Mouse (Mus musculus) neural tube, embryonic 14.5 days (tissue): Measurements from ENCODE around the gene Tgm1. TPM values are rescaled to one million over a fixed set of nuclear protein-coding genes. Genes with fewer than 3 reads are reported as not detected.

ENCODE experiments used
- polyA plus RNA-seq: library from polyadenylated mRNA; unstranded; fragments of >200 nt; fragmentation: Nextera tagmentation; extraction: Ambion mirVana; gene quantifications from 2 replicates; pipeline ENCODE4 v1.2.1, GENCODE M21; 2014

The Tgm1 gene
- polyA plus RNA-seq, 1 experiment from 2014 or later: 0.11 TPM

Other genes with a start within 250 kb of the Tgm1 start
- gene Dhrs4, start 235.2 kb downstream of the Tgm1 start, polyA plus RNA-seq: 7.6 and 16.7 TPM in 2 replicates
- 28.5 and 46.2 TPM in 2 replicates for gene Carmil3, start 223.3 kb downstream of the Tgm1 start, polyA plus RNA-seq
- gene Cpne6, start 203.5 kb downstream of the Tgm1 start, polyA plus RNA-seq: 13.3 and 16.3 TPM in 2 replicates
- 0.13 and 0.20 TPM in 2 replicates for gene Nrl, start 188.9 kb downstream of the Tgm1 start, polyA plus RNA-seq
- 17.6 and 19.5 TPM in 2 replicates for gene Pck2, start 173.7 kb downstream of the Tgm1 start, polyA plus RNA-seq
- 112 and 114 TPM in 2 replicates for gene Dcaf11, start 153.9 kb downstream of the Tgm1 start, polyA plus RNA-seq
- 1.5 TPM in 1 of 2 replicates, not detected in the other for gene A730061H03Rik, start 153.5 kb downstream of the Tgm1 start, polyA plus RNA-seq
- 0.58 TPM in 1 of 2 replicates, not detected in the other for gene Fitm1, start 138.3 kb downstream of the Tgm1 start, polyA plus RNA-seq
- 200 and 226 TPM in 2 replicates for gene Psme1, start 135.8 kb downstream of the Tgm1 start, polyA plus RNA-seq
- 38.9 and 48.8 TPM in 2 replicates for gene Emc9, start 128.6 kb downstream of the Tgm1 start, polyA plus RNA-seq
- 162 and 184 TPM in 2 replicates for gene Psme2, start 122.8 kb downstream of the Tgm1 start, polyA plus RNA-seq
- 12.3 and 18.8 TPM in 2 replicates for gene Rnf31, start 122.2 kb downstream of the Tgm1 start, polyA plus RNA-seq
- gene Irf9, start 110.4 kb downstream of the Tgm1 start, polyA plus RNA-seq: 6.6 and 8.6 TPM in 2 replicates
- gene Rec8, start 95.9 kb downstream of the Tgm1 start, polyA plus RNA-seq: 7.0 and 9.3 TPM in 2 replicates
- gene Ipo4, start 78.0 kb downstream of the Tgm1 start, polyA plus RNA-seq: 109 and 110 TPM in 2 replicates
- gene Gm49378, start 76.0 kb downstream of the Tgm1 start, polyA plus RNA-seq: 2.9 TPM in 2 replicates
- 55.9 and 66.9 TPM in 2 replicates for gene Tm9sf1, start 70.1 kb downstream of the Tgm1 start, polyA plus RNA-seq
- gene Tssk4, start 63.7 kb downstream of the Tgm1 start, polyA plus RNA-seq: 0.24 TPM in 1 of 2 replicates, not detected in the other
- 69.0 and 75.5 TPM in 2 replicates for gene Mdp1, start 53.4 kb downstream of the Tgm1 start, polyA plus RNA-seq
- gene Gmpr2, start 42.0 kb downstream of the Tgm1 start, polyA plus RNA-seq: 42.5 and 43.7 TPM in 2 replicates
- gene Nedd8, start 41.8 kb downstream of the Tgm1 start, polyA plus RNA-seq: 550 and 603 TPM in 2 replicates
- 28.3 and 28.6 TPM in 2 replicates for gene Tinf2, start 32.1 kb downstream of the Tgm1 start, polyA plus RNA-seq
- 47.1 and 59.2 TPM in 2 replicates for gene Rabggta, start 8.3 kb upstream of the Tgm1 start, polyA plus RNA-seq
- 73.6 and 75.5 TPM in 2 replicates for gene Dhrs1, start 31.8 kb upstream of the Tgm1 start, polyA plus RNA-seq
- 27.4 and 30.1 TPM in 2 replicates for gene Nop9, start 31.8 kb upstream of the Tgm1 start, polyA plus RNA-seq
- not detected in 2 replicates for gene Cideb, start 44.5 kb upstream of the Tgm1 start, polyA plus RNA-seq
- gene Ltb4r2, start 47.5 kb upstream of the Tgm1 start, polyA plus RNA-seq: 0.27 and 0.59 TPM in 2 replicates
- 0.19 and 0.24 TPM in 2 replicates for gene Ltb4r1, start 52.0 kb upstream of the Tgm1 start, polyA plus RNA-seq
- gene Adcy4, start 70.2 kb upstream of the Tgm1 start, polyA plus RNA-seq: 1.9 and 3.9 TPM in 2 replicates
- 1.9 and 2.2 TPM in 2 replicates for gene Ripk3, start 74.9 kb upstream of the Tgm1 start, polyA plus RNA-seq
- gene Nfatc4, start 109.2 kb upstream of the Tgm1 start, polyA plus RNA-seq: 5.5 and 10.4 TPM in 2 replicates
- 5.8 and 10.2 TPM in 2 replicates for gene Nynrin, start 140.1 kb upstream of the Tgm1 start, polyA plus RNA-seq
- gene Cbln3, start 170.5 kb upstream of the Tgm1 start, polyA plus RNA-seq: 0.24 and 0.91 TPM in 2 replicates
- 5.9 and 7.3 TPM in 2 replicates for gene Khnyn, start 171.0 kb upstream of the Tgm1 start, polyA plus RNA-seq
- gene Sdr39u1, start 186.4 kb upstream of the Tgm1 start, polyA plus RNA-seq: 138 and 163 TPM in 2 replicates
- not detected in 2 replicates for gene Cma1, start 230.7 kb upstream of the Tgm1 start, polyA plus RNA-seq
- not detected in 2 replicates for gene Cma2, start 237.1 kb upstream of the Tgm1 start, polyA plus RNA-seq